Mouse (Mus musculus) cerebellum, adult 11-12 months (tissue): ENCODE measurements around the gene Cltb.

Experiments used
- DNase-seq: peaks from one replicate; pipeline ENCODE4 v3.0.0; 2022

Gene Cltb

DNA sequence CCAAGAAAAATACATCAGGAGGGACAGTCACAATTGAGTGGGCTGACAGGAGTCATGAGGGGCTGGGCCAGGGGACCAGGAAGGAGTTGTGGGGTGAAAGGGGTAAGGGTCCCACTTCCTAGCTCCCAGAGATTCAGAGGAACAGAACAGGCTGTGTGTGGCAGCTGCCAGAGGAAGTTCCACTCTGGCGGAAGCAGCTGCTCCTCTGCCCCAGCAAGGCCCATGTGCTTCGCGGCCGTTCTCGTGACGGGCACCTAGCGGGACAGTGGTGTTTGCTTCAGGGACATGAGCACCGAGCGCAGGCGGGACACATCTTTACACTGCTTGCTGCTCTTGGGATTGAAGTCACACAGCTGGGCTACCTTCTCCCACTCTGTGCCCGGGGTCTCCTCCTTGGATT, 17.5 kb downstream of the Cltb start:
- no peak for DNase-seq

DNA sequence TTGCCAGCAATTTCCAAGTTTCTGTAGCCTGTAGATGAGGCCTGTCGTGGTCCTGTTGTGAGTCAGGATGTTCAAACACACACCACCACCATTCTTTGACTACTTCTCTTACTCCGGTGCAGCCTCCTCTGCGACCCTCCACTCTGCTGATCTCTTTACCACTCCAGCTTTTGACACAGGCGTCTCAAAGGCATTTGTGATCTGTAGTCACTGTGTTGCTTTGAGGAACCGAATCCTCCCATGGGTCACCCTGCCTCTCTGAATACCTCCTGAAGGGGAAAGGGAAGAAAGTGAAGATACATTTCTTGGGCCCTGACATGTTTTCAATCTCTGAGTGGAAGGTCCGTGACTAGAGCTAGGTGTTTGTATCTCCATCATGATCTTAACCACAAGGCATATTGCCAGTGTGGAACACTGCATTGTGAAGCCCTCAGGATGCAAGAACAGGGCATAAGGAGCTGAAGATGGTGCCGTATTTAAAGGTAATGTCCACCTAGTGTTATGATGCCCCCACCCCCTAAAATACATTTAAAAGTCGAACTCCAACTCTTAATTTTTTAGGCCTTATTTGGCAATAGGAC, 19.3 kb downstream of the Cltb start:
- no peak for DNase-seq

DNA sequence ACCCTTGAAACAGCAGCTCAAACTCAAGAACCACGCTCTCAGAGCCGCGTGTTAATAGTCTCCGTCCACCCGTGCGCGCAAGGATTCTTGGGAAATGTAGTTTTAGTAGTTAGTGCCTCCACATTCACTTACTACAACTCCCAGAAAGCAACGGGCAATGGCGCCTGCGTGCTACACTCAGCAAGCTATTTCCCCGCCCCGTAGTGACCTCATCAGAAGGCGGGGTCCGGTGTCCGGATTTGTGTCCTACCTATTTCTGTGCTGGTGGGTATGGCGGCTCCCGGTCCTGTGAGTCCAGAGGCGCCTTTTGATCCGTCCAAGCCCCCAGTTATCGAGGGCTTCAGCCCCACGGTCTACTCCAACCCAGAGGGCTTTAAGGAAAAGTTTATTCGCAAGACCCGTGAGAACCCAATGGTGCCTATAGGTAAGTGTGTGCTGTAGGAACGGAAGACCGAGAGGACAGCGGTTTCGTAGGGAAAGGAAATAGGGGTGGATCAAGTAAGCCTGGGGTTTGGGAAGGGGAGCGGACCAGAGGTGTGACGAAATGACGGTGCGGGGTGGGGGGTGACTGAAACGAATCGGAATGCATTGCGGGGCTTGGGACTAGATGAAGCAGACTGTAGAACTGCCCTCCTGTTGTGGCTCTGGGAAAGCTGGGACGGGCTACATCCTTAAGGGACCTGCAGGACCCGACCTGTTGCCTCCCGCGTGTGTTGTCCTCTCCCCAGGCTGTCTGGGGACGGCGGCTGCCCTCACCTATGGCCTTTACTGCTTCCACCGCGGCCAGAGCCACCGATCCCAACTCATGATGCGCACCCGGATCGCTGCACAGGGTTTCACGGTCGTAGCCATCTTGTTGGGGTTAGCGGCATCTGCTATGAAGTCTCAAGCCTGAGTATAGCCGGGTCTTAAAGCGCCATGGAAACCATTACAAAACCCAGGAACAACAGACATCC, 20.9 kb downstream of the Cltb start, which contains the start of the genes Nop16 and Higd2a:
Nop16 (minus strand) TSS at position 95 of the 956 bp plus-strand sequence.
Higd2a (plus strand) TSS at position 212 of the 956 bp plus-strand sequence.
- peak; percentile 98 for DNase-seq

DNA sequence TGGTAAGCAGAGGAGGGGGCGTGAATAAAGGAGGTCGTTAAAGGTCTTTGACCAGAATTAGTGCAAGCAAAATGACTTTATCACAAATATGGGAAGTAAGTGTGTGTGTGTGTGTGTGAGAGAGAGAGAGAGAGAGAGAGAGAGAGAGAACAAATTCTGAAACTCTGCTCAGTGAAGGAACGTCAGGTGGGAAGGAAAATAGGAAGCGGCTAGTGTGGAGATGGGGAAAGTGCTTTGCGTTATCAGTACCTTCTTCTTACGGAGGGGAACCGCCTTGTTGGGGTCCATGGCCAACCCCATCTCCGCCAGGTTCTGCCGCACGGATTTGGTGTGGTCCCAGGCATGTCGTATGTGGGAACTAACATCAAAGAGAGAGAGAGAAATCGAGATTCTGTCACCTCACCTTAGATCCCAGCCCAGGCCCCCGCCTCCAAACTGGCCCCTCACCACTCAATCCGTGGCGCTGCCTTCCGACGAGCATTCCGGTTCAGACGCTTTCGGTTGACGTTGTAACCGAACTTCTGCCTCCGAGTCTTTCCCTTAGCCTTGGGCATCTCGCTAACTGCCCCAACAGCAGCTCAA, 21.6 kb downstream of the Cltb start:
- no peak for DNase-seq

DNA sequence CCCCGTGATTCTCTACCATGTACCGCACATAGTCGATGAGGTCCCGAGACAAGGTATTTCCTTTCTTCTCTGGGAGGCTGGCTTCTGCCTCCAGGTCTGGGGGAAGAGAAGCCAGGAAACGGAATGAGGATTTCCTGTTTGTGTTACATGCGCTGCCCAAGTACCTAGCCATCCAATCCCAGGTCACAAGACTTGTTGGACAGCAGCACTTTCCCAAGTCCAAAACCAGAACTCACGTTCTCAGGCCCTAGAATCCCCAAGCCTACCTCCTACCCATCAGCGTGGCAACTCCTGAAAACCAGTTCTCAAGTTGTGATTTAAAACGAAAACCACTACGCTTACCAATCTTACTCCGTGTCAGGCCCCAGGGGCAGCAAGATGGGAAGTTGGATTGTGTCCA, 25.3 kb downstream of the Cltb start:
- no peak for DNase-seq

DNA sequence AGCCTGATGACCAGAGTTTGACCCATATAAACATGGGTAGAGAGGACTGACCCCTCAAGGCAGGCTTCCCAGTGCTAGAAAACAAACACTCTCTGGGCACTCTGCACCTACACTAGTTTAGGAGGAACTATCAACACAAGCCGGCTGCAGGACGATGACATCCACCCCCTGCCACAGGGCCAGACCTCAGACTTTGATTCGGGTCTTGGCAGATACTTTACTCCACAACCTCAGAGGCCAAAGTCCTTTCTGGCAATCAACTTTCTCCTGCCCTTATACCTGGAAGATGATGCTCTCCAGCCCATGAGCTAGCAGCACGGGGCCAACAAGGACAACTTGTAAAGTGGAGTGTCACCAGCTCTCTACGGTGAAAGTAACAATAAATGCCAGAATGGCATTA, 28.3 kb downstream of the Cltb start:
- no peak for DNase-seq

DNA sequence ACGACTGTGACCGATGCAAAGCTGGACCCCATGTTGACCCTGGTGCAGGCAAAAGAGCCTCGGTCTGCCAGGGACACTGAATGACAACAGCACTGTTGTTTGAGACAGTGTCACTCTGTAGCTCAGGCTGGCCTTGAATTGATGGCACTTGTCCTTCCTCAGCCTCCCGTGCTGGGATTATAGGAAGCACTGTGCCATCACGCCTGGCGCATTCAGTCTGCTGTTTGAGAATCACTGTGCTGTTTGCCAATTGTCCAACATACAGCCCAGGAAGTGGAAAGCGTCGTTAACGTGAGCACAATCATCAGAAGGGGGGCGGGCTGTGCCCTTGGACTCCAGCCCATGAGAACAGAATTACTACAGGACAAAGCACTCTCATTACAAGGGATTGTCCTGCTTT, 29.0 kb downstream of the Cltb start:
- no peak for DNase-seq

DNA sequence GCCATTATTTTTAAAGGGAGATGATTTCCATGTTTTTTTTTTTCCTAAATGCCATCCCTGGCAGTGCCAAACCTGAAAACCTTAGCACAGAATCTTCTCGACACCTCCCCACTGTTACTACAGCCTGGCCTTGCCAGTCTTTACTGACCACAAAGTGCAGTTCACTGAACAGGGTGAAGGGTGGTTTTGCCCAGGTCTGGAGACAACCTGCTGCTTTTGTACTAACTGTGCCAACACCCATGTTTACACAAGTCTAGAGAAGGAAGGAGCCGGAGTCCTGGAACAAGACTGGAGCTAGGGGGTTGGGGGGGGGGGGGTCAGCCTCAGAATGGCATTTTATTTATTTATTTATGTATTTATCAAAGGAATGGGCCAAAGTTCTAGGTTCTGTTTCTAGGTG, 29.8 kb downstream of the Cltb start:
- DNase-seq, result no peak

DNA sequence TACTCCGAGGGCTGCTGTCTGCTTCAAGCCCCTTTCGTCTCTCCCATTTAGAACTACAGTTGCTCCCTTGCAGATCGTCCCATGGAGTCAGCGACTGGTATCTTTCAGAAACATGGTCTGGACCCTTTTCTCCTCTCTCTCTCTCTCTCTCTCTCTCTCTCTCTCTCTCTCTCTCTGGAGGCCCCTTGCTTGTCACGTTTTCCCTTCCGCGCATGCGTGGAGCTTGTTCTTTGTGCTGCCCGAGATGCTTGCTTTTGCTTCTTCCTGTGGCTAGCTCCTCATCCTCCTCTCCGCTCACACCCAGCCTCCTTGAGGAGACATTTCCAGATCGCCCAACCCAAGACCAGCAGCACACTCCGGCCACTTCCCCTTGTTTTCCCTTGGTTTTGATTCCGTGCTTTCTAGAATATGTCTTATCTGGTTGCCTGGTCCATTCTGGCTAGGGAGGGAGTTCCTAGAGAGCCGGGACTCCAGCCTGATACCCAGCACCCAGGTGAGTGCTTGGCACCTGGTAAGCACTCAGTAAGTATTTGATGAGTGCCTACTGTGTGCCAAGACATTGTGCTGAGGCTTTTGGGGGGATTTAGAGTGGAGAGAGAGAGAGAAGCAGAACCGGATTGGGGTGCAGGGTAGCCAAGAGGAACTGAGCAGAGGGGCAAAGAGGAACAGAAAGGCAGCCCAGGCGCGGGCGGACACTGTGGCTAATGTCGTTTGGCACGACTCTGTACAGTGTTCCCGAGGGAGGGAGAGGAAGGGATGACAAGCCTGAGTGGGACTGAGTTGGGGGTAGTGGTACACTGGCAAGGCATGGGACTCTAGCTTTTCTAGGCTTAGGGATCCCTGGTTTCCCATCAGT, 33.3 kb downstream of the Cltb start:
- DNase-seq, result no peak

DNA sequence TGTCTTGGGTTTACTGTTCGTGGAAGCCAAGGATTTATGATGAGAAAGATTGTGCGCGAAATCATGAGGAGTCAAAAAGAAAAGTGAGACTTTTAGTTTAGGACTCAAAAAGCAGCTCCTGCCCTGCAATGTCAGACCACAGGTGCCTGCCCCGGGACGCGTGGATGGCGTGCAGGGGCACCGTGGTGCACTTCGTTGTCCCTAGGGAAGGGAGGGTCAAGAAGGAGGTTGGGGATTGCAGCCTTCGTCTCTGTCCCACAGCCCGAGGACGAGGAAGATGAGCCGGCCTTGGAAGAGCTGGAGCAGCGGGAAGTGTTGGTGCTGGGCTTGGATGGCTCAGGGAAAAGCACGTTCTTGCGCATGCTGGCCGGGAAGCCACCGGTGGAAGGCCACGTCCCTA, 35.7 kb downstream of the Cltb start:
- no peak for DNase-seq

DNA sequence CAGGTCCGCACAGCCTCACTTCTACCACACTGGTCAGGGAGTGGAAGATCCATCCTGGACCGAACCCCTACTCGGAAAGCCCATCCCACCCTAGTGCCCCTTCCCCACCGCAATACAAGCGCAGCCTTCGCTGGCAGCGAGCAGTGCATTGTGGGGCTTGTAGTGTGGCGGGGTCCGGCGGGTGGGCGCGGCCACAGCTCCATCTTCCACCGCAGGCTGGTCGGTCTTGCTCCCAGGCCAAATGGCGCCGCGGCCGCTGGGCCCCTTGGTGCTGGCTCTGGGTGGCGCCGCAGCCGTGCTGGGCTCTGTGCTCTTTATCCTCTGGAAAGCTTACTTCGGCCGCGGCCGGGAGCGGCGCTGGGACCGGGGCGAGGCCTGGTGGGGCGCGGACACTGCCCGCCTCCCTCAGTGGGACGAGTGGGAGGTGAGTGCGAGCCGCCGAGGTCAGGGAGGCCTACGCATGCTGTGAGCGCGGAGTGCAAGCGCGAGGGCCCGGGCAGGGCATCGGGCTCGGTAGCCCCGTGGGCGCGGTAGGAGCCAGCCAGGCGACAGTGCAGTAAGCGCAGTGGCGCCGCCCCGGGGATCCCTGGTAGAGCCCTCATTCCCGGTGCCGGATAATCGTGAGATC, 36.2 kb downstream of the Cltb start, which contains the start of gene Arl10:
Arl10 (plus strand) TSS at position 162 of the 628 bp plus-strand sequence.
- DNase-seq, result peak; percentile 69

DNA sequence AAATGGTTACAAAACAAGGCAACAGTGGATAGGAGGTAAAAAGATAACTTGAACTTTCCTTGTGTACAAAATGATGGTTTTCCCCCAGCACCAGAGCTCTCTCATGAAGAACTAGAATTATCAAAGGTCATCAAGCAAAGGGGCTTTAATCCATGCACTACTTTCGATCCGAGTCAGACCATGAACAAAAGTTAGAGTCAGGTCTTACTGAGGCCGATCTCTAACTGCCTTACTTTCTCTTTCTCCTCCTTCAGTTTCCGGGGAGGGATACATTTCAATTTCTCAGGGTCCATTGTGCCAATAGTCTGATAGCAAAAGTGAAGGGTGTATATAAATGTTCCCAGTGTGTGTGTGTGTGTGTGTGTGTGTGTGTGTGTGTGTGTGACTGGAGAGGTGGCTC, 38.5 kb downstream of the Cltb start:
- no peak for DNase-seq

DNA sequence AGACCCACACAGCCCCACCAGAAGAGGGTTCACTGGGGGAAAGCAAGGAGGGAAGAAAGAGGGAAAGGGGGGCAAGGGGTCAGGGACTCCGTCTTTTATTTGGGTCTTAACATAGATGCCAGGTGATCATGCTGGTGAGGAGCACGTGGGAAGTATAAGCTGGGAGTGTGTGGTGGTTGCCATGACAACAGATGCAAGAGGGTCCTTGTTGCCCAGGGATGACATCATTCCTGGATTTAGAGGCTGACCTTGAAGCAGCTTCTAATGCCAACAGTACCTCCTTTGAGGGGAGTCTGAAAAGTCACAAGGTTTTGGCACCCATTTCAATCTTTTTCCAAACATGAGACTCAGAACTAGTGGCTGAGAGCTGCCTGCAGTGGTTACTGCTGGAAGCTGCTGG, 39.5 kb downstream of the Cltb start:
- DNase-seq, result no peak

DNA sequence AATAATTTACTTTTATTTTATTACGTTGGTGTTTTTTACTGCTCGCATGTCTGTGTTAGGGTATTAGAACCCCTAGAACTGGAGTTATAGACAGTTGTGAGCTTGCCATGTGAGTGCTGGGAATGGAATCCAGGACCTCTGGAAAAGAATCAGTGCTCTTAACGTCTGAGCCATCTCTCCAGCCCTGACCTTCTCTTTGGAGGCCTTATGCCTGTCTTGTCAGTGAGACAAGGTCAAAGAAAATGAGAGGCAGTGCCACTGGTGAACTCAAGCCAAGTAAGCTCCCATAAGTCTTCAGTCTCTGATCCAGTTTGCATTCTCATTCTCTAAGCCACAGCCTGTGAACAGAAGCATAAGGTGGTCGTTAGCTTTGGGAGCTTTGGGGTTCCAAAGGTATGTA, 40.4 kb downstream of the Cltb start:
- no peak for DNase-seq

DNA sequence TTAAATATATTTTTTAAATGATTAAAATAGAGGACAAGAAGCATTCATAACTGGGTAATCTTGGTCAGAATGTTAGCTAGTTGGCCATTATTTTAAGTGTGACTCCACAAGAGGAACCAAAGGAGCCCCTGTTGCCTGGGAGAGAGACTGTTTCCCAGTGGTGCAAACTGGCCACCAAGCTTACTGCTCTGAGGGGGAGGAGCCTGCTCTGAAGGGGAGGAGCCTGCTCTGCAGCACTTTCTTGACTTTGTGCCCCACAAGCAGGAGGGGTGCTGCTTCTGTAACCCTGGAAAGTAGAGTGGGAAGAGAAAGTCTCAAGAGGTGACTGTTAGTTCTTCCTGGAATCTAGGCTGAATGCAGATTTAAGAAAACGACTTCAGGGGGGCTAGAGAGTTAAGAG, 41.9 kb downstream of the Cltb start:
- DNase-seq, result no peak

DNA sequence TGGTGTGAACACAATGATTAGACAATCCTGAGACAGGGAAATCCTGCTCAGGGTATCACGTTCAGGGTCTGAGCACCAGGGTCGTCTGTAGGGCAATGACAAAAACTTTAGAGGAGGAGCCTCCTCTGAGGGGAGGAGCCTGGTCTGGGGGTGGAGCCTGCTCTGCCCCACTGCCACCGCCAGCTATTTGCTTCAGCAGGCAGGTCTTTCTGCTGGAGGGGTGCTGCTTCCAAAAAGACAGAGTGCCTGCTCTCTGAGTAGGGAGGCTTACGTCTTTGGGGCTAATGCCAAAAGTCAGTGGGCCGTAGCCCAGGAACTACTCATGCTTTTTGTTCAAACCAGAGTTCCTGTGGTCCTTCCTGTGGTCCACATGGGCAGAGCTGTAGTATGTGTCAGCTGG, 42.8 kb downstream of the Cltb start:
- no peak for DNase-seq

DNA sequence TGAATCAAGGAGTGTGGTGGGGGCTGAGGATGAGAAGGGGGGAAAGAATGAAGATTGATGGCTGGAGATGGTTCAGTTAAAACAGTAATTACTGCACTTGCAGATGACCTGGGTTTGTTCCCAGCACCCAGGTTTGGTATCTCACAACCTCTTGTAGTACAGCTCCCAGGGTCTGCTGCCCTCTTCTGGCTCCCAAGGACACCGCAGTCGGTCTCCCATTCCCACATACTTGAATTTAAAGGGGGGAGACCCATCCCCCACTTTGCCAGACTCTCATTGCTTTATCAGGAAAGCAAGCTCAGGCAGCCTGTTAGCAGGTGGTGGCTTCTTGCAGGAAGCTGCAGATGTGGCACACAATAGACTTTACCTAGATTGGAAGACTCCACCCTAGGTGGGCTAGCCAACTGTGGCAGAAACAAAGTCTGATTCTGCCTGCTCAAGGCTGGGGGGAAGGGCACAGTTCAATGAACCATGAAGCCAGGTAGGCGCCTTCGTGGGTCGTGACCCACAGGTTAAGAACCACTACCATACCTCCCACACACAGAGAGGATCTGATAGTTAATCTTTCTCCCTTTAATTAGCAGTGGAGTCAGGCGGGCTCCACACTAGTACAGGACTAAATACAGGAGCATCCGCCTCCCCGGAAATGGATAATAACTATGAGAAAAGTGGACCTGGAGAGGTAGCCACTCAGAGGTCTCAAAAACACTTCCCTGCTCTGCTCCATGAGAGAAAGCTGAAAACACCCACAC, 45.4 kb downstream of the Cltb start:
- DNase-seq, result peak; percentile 75

DNA sequence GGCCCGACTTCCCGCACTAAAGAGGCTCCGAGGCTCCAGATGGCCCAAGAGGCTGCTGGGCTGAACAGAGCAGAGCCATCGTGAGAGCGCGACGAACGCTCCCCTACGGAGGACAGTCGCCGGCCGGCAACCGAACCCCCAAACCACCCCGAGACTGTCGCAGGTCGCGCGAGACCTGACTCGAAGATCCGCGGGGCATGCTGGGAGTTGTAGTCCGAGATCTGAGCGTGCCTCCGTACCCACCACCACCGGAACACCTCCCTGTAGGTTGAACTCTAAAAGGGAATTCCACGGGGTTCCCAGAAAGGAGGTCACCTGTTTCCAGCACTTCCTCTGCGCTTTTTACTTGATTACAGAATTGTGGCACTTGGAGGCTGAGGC, 46.0 kb downstream of the Cltb start, which contains the start of gene 4833439L19Rik:
4833439L19Rik (minus strand) TSS at position 235 of the 381 bp plus-strand sequence.
- peak; percentile 92 for DNase-seq

DNA sequence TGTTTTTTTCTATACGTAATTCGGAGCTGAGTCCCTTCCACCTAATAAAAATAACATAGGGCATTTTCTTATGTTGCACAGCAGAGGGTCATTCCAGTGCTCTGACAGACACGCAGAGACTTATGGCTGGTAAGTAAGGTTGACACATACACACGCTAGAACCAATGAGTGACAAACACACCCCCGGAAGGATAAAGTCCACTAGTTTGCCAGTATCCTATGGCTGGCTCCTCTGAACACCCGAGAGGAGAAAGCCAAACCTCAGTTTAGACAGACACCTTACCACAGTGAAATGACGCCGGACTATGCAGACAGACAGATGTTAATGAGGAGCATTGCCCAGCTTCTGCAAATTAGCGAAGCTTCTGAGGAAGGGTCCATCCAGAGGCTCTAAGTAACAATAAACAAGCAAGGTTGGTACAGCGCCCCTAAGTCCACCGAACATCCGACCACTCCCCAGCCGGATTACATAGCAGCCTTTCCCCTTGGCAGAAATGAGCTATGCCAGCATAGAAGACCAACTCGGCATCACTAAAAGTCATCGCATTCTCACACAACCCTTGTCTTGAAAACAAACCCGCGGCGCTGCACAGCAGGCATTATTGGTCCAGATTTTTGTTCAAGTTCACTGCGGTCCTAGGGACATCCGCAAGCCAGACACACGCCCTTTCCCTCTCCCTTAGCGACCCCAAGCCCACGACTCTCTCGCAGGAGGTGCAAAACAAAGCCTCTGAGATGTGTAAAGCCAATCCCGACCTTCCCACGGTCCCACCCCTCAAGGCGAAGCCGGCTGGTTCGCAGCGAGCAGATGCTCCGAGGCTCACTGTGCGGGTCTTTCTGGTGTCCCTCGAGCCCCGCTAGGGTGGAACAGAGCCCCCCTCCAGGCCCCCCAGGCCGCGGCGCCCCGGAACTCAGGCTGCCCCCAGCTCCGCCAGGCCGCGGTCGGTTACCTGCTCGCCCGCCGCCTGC, 46.6 kb downstream of the Cltb start:
- no peak for DNase-seq

DNA sequence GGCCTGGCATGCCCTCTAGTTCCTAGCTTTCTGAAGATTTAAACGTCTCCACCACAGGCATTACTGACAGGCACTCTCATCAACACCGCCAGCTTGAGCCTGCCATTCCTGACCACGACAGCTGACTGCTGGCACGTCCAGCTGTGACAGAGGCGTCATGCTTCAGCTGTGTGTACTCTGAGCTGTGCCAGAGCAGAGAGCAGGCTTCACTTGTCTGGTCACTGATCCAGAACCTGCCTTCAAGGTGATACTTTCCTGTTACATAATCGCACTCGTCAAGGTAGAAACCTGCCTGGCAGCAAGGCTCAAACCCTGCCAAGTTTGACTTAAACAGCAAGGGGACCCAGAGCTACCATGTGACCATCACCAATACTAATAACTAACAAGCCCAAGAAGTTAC, 48.6 kb downstream of the Cltb start:
- no peak for DNase-seq
